Mouse (Mus musculus) heart, adult 2 months (tissue): ENCODE data around the gene Amacr. TPM values are rescaled to one million over a fixed set of nuclear protein-coding genes. Genes with fewer than 3 reads are reported as not detected.
A peak's percentile ranks its signal among the peaks of the same experiment; 100 is the strongest.
"Not testable (repeated sequence)": the region's sequence is repeated elsewhere in the genome, so short reads cannot be mapped to it uniquely, and the experiment has no call there.

Experiments
- DNase-seq, 2 experiments: peaks; one replicate each; pipeline ENCODE4 v3.0.0; 2021
- H3K27ac ChIP-seq: fragments of 200-600 bp; 2 replicates; pipeline ENCODE4 v1.8.1; 2022
- H3K27me3 ChIP-seq: fragments of 200-500 bp; 2 replicates; pipeline ENCODE4 v1.6.1; 2012; ENCODE audit warnings: mild to moderate bottlenecking, low read length, inconsistent platforms, mixed read lengths; ENCODE audit not compliant: control insufficient read depth, insufficient read depth
- H3K36me3 ChIP-seq: fragments of 200-500 bp; 2 replicates; pipeline ENCODE4 v1.6.1; 2012; ENCODE audit warnings: low read length, inconsistent platforms; ENCODE audit not compliant: control insufficient read depth, insufficient read depth
- H3K4me1 ChIP-seq: fragments of 200-500 bp; 2 replicates; pipeline ENCODE4 v1.6.1; 2011; ENCODE audit warnings: low read length; ENCODE audit not compliant: control insufficient read depth, insufficient read depth
- H3K4me3 ChIP-seq: fragments of 200-600 bp; 2 replicates; pipeline ENCODE4 v1.8.1; 2022
- H3K79me2 ChIP-seq: fragments of 200-500 bp; replicated peaks from 2 replicates; pipeline ENCODE4 v1.6.1; 2012; ENCODE audit warnings: mild to moderate bottlenecking, inconsistent platforms, low read length, moderate library complexity, mixed read lengths; ENCODE audit not compliant: control insufficient read depth, insufficient read depth
- H3K9ac ChIP-seq: fragments of 200-500 bp; 2 replicates; pipeline ENCODE4 v1.6.1; 2012; ENCODE audit warnings: low read depth, mild to moderate bottlenecking, control low read depth, inconsistent platforms, low read length, mixed read lengths
- CTCF ChIP-seq: fragments of 200-600 bp; IDR thresholded peaks from 2 replicates; pipeline ENCODE4 v1.8.1; 2022; ENCODE audit warnings: antibody characterized with exemption, mild to moderate bottlenecking, moderate library complexity
- EP300 ChIP-seq: fragments of 200-500 bp; IDR thresholded peaks from 2 replicates; pipeline ENCODE4 v1.6.1; 2011; ENCODE audit warnings: low read depth, low read length, control low read depth; ENCODE audit not compliant: insufficient read depth
- POLR2A ChIP-seq: fragments of 200-500 bp; IDR thresholded peaks from 2 replicates; pipeline ENCODE4 v1.6.1; 2011; ENCODE audit warnings: mild to moderate bottlenecking, low read depth, low read length, control low read depth; ENCODE audit not compliant: insufficient read depth
- WGBS: fragments of 180-500 bp; shearing (Covaris S2); methylation state at CpG from one replicate; pipeline ENCODE4 v1.1.7; 2018; 5-methylcytosine and 5-hydroxymethylcytosine counted together
- intact Hi-C: fragments of 180-260 bp; cut with DNase I; formaldehyde crosslinking; loops from one replicate; pipeline ENCODE4 v1.15.1; 2025
- polyA plus RNA-seq: library from polyadenylated mRNA; depleted of rRNA; stranded (reverse); fragments of >200 nt; gene quantifications from 2 replicates; pipeline ENCODE4 v1.2.3, GENCODE M21; 2012
- total RNA-seq, 2 experiments: library from RNA; stranded (reverse); gene quantifications; 2 replicates each; pipeline ENCODE4 v1.2.3; 2021

The Amacr gene
- total and polyA plus RNA-seq, 3 experiments = 18.7 to 37.8 (median 34.0) TPM

DNA sequence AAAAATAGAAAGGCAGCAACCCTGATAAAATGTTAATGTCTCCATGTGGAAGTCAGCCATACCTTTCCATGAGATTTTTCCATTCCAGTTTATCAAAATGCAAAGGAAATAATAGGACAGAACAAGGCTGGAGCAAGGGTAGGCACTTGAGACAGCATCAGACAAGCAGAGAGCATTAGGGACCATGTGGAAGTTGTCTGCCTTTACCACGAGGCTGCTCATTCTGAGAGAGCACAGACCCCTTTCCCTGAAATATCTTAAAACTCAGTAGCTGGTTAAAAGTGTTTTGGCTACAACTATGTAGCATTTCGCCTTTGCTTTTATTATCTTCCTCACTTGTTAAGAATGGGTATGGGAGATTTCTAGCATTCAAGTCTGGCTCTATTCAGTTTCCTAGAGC lies 844 bp upstream of the Amacr start:
- WGBS = 66% methylated on average over 2 of the region's 2 CpGs
- Histone ChIP-seq H3K36me3 (no peaks in the 10 kb centered on the region), H3K27ac (peak overlapping the region; percentile 98; the same call in 1 of the 2 replicates), H3K4me3 (no peak overlapping the region), H3K79me2 (no peaks in the 10 kb centered on the region), H3K4me1 (no peaks in the 10 kb centered on the region), H3K9ac (no peak overlapping the region), H3K27me3 (no peaks in the 10 kb centered on the region)
- intact Hi-C loops = loop anchor here (5.0 to 10.0 kb wide), 5 partner anchors 58 to 508 kb away; partner anchors contain the start of genes Adamts12, Brix1, Dnajc21 and Rad1
- TF ChIP-seq EP300 (no peak), POLR2A (no peak), CTCF (no peak)
- DNase-seq = no peak

DNA sequence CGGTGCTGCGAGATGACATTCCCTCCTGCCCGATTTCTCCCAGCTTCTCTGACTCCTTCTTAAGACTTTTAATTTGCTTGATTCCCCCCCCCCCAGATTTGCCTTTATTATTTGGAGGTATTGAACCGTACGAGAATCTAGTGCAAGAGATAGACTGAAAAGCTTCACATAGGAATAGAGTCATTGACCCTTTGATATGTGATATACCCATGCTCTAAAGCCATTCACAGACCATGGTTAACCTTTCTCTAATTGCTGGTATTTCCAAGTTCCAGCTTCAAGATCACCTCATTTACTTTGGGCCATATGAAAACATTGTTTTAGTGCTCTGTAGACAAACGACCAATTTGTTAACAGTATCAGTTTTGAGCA lies 494 bp downstream of the Amacr start:
- Histone ChIP-seq H3K36me3 (no peaks in the 10 kb centered on the region), H3K4me1 (no peaks in the 10 kb centered on the region), H3K9ac (peak overlapping the region; percentile 73), H3K27ac (peak overlapping the region; percentile 98), H3K27me3 (no peaks in the 10 kb centered on the region), H3K79me2 (no peaks in the 10 kb centered on the region), H3K4me3 (peak overlapping the region; percentile 79)
- 5% methylated on average over 6 of the region's 6 CpGs for WGBS
- TF ChIP-seq EP300 (no peak), CTCF (no peak), POLR2A (no peak)
- intact Hi-C loops = loop anchor here (5.0 to 10.0 kb wide), 5 partner anchors 60 to 510 kb away; partner anchors contain the start of genes Adamts12, Brix1, Dnajc21 and Rad1
- DNase-seq = no peak

DNA sequence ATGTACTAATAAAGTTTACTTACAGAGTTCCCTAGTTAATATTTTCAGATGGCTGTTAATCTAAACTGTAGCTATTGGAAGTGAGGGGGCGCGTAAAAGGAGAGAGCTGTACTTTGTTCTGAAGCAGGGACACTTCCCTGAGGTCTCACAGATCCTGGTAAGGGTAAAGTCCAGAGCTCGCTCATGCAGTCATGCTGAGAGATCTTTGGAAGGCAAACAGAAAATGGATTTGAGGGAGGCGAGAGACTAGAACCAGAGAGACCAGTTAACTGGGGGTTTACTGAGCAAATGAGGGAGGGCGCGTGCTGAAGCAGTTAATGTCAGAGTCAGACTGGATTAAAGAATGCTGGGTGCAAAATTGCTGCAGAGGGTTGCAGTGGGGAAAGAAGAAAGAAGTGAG lies 4.2 kb downstream of the Amacr start:
- intact Hi-C loops = loop anchor here (10.0 kb wide), 1 partner anchor 401 kb away; no protein-coding TSS in a partner anchor
- Histone ChIP-seq H3K27ac (no peak overlapping the region), H3K27me3 (no peaks in the 10 kb centered on the region), H3K4me1 (no peaks in the 10 kb centered on the region; the same call in 1 of the 2 replicates), H3K36me3 (no peaks in the 10 kb centered on the region), H3K79me2 (no peaks in the 10 kb centered on the region), H3K4me3 (no peak overlapping the region), H3K9ac (no peak overlapping the region)
- 90% methylated on average over 6 of the region's 6 CpGs for WGBS
- TF ChIP-seq CTCF = no peak
- no peak for TF ChIP-seq POLR2A
- no peak for TF ChIP-seq EP300
- no peak for DNase-seq

DNA sequence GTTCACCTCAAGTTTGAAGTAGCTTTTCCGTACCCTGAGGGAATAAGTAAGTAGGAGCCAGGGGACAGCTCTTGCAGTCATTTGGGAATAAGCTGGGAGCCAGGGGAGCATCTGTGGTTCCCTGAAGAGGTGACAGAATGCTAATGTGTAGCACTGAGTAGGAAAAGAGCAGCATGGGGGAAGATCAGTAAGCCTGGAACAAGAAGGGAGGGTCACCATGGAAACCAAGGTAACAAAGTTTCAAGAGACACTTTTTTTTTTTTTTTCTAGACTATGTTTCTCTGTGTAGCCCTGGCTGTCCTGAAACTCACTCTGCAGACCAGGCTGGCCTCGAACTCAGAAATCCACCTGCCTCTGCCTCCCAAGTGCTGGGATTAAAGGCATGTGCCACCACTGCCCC lies 4.9 kb downstream of the Amacr start:
- DNase-seq, H3K36me3 ChIP-seq, H3K27ac ChIP-seq, H3K79me2 ChIP-seq, H3K9ac ChIP-seq, H3K27me3 ChIP-seq, H3K4me1 ChIP-seq, H3K4me3 ChIP-seq: not testable (repeated sequence)
- intact Hi-C loops = loop anchor here (10.0 kb wide), 1 partner anchor 402 kb away; no protein-coding TSS in a partner anchor
- WGBS = 88% methylated on average over 2 of the region's 2 CpGs

DNA sequence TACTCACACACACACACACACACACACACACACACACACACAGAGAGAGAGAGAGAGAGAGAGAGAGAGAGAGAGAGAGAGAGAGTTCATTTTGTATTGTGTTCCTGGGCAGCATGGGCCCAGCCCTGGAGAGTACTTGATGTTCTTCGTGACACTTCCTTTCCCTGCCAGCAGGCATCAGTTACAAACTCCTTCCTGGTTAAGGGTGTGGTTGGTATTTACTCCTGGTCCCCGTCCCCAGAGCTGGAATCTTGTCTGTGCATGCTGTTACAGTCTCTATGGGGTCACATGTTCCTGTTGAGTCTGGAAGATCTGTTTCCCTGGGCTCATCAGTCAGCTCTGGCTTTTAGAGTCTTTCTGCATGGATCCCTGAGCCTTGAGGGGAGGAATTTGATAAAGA lies 8.9 kb downstream of the Amacr start:
- Histone ChIP-seq H3K79me2 (no peaks in the 10 kb centered on the region), H3K36me3 (no peaks in the 10 kb centered on the region), H3K9ac (no peak overlapping the region), H3K27ac (no peak overlapping the region), H3K4me3 (no peak overlapping the region), H3K27me3 (no peaks in the 10 kb centered on the region), H3K4me1 (no peaks in the 10 kb centered on the region; the same call in 1 of the 2 replicates)
- no peak for DNase-seq
- 35% methylated on average over 2 of the region's 2 CpGs for WGBS
- intact Hi-C loops = no loop called here
- no peak for TF ChIP-seq CTCF
- no peak for TF ChIP-seq EP300
- TF ChIP-seq POLR2A = no peak

DNA sequence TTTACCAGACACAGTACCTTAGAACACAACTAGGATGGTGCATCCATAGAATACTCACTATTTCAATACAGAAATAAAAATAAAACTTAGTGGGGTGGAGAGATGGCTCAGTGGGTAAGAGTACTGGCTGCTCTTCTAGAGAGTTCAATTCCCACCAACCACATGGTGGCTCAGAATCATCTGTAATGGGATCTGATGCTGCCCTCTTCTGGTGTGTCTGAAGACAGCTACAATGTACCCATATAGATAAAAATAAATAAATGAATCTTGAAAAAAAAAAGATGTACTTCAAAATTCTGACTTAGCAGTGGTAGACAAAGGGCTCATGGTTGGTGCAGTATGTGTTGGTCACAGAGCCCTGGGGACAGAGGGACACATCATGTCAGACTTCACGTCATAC lies 10.0 kb downstream of the Amacr start:
- no peak for DNase-seq
- H3K36me3 ChIP-seq = no peaks in the 10 kb centered on the region
- H3K27me3 ChIP-seq = no peaks in the 10 kb centered on the region
- H3K79me2 ChIP-seq = no peaks in the 10 kb centered on the region
- WGBS = 100% methylated on average over 1 of the region's 1 CpGs
- H3K27ac ChIP-seq = no peak overlapping the region
- H3K4me1 ChIP-seq = no peaks in the 10 kb centered on the region; the same call in 1 of the 2 replicates
- H3K4me3 ChIP-seq = no peak overlapping the region
- TF ChIP-seq POLR2A (no peak), CTCF (peak; percentile 44)
- intact Hi-C loops = no loop called here
- H3K9ac ChIP-seq = no peak overlapping the region
